Mouse (Mus musculus): ENCODE measurements around the gene 4930578C19Rik. TPM values are rescaled to one million over a fixed set of nuclear protein-coding genes. Genes with fewer than 3 reads are reported as not detected.
A peak's percentile ranks its signal among the peaks of the same experiment; 100 is the strongest.
"Not testable (repeated sequence)": the region's sequence is repeated elsewhere in the genome, so short reads cannot be mapped to it uniquely, and the experiment has no call there.

4930578C19Rik gene
- 1 to 10 TPM in 1 of 2 experiments, under 1 TPM in 1; 0.76 to 1.1 TPM for total RNA-seq (2021)
- long read RNA-seq, experiment 1, result 0 reads
- long read RNA-seq, experiment 2, result 0 reads

DNA sequence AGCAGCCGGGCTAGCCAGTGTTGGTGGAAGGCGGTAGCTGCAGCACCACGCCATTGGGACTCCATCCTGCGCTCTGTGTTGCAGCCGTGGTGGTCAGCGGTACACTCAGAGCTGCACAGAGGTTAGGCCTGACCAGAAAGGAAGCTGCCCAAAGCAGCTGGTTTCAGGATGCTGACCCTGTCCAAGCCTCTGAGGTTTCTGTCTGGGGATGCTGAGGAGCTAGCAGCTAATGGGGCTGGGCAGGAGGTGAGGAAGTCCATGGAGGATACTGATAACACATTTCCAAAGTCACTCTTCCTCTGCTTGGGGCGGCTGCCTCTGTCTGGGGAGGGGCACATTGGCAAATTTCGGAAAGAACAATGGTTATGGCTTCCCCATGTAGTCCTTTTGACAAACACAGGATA, at the start of gene 4930578C19Rik:
TSS of gene 4930578C19Rik (minus strand) at position 200 of the 404 bp plus-strand sequence.
- DNase-seq, result peak in 1 of 2 experiments; percentile 1

DNA sequence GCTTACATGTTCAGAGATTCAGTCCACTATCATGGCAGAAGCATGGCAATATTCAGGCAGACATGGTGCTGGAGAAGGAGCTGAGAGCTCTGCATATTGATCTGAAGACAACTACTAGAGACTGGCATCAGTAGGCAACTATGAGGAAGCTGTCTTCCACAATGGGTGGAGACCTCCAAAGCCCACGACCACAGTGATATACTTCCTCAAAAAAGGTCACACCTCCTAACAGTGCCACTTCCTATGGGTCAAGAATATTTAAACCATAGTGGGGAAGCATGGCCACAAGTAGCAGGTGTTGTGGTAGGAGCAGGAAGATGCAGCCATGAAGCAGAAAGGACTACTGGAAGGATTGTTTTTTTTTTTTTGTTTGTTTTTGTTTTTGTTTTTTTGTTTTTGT, 6.5 kb upstream of the 4930578C19Rik start:
- no peak for DNase-seq

DNA sequence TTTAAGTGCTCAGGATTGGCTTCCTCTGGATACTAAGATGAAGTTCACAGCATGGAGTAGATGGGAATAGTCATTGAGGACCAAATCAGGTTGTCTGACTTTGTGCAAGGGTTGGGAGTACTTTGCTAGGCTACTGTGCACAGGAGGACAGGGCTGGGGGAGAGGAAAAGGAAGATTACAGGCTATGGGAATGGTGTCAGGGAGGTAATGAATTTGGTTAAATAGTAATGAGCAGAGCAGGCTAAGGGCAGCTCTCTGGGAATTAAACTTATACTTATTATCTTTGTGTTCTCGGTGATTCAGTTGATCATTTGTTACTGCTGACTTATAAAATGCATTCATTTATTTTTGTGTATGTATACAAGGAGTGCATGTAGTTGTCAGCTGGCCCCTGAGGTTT, 1.7 kb upstream of the 4930578C19Rik start:
- no peak for DNase-seq

- DNase-seq, result no peak
These were observed 9.6 kb downstream of the 4930578C19Rik start for GRCm38 (mm10) chrX:18451559-18451958.

DNA sequence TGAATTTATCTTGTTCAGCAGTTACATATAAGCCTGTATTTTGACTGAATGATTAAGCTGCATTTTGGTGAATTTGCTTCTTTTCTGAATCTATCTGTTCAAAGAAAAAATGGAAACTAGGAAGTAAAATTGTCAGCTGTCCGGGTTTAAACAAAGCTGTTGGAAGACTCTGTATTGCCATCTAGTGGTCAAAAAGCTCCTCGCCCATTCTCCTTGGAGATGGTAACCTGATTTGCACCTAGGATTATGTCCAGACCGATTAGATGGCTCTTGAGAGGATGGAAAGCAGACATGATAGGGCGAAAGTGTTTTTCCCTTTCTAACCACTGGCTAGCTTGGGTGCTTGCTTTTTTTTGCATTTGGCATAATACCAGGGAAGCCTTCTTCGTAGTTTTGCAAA, 19.1 kb downstream of the 4930578C19Rik start:
- peak; percentile 19 to 44 for DNase-seq

GRCm38 (mm10) chrX:18425451-18425850, 35.7 kb downstream of the 4930578C19Rik start:
- no peak for DNase-seq

- no peak for DNase-seq
These were observed 38.0 kb downstream of the 4930578C19Rik start for GRCm38 (mm10) chrX:18423206-18423605.

DNA sequence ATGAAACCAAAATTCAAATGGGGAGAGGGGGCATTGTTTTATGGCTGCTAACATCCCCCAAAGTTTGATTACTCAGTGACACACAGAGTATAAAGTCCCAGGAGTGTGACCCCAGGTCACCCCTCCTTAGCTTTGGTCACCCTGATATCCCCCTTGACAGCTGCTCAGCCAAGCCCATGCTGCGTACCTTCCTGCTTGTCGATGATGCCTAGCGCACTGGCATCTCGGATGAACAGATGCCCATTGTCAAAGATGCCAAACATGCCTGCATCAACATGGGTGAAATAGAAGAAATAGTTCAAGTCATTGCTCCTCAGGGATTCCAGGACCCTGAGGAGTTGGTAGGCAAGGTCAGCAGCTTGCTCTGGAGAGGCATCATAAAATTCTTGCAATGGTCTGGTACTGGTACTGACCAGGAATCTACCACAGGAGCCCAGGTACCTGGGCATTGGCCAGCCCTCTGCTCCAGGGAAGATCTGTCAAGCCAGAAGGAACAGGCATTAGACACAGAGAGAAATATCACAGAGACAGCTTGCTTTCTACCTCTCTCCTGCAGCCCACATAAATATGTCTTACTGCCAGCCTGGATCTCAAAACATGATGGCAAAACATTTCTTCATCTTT, 40.9 kb downstream of the 4930578C19Rik start:
- DNase-seq, result no peak

DNA sequence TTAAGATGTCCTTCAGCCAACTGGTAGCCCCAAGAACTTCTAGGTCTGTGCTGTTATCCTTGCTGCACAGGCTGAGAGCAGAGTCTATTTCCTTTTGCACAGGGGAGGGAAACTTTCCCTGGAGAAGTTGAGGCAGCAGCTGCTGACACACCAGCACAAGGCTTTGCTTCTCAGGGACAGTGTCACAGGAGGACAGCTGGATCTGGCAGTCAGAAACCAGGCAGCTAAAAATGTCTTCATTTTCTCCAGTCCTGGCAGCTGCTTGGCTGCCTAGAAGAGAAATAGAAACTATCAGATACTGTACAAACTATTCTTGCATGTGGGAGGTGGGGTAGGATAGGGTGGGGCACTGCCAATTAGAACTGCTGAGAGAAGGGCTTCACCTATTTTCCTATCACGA, 42.2 kb downstream of the 4930578C19Rik start:
- DNase-seq, result no peak

GRCm38 (mm10) chrX:18414560-18414959, 46.6 kb downstream of the 4930578C19Rik start:
- no peak for DNase-seq

- DNase-seq, result no peak
These were observed 49.9 kb downstream of the 4930578C19Rik start for GRCm38 (mm10) chrX:18411071-18411840.

DNA sequence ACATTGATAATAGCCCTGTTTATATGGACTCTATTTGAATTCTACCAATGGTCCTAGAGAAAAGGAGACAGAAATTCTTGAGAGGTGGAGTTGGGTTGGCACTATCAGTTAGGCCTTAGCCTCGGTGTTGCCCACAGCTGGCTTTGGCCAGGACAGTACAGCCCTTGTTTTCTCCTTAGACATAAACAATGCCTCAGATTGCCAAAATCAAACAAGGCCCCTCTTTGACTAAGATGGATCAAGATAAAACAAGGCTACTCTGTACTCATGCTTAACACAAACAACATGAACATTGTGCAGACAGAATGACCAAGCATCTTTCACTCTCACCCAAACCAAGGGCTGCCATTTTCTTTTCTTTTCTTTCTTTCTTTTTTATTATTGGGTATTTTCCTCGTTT, 51.6 kb downstream of the 4930578C19Rik start:
- no peak for DNase-seq

- DNase-seq, result no peak
These were observed 58.9 kb downstream of the 4930578C19Rik start for GRCm38 (mm10) chrX:18402296-18402695.

GRCm38 (mm10) chrX:18396700-18397099, 64.5 kb downstream of the 4930578C19Rik start:
- no peak for DNase-seq

DNA sequence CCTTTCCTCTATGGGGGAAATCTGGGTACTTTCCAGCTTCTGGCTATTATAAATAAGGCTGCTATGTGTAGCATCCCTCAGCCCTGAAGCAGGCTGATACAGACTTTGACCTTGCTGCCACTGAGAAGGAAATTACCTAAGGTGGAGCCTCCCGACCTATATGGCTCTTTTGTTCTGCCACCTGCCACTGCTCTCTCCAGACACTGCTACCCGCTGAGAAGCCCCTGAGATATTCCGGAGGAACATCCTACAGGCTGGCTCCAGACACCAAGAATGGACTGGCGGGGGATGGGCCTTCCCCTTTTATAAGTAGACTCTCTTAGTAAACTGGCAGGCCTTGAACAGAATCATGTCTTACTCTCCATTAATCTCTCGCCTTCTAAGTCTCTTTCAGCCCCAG, 77.0 kb downstream of the 4930578C19Rik start:
- not testable (repeated sequence) for DNase-seq
